Mouse (Mus musculus) adrenal gland, postnatal 14 days (tissue): ENCODE measurements at regions not wholly inside any gene's neighbourhood (a gene's known extent, or its start where the extent isn't known, plus 50 kb on each side); places are given as distances from the start of the nearest gene placed in this dataset.
"Not testable (repeated sequence)": the region's sequence is repeated elsewhere in the genome, so short reads cannot be mapped to it uniquely, and the experiment has no call there.

ENCODE experiments used
- DNase-seq: peaks from one replicate; pipeline ENCODE4 v3.0.0; 2021; ENCODE audit warnings: mixed read lengths

DNA sequence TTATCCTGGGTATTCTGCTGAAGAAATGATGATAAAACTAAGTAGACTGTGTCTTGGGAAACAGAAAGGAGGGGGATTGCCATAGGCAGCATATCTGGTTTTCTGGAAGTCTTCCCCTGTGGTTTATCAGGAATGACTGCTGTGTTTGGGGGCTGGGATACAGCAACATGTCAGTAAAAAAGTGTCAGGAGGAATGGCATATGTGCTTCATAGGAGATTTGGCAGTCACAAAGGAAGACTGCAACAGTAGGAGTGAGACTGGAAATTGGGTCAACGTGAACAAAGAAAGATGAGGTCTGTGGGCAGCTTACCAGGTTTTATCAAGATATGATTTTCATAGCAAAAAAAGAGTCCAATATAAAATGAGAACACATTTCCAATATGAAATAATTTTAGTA, 641.1 kb upstream of the Nrxn1 start:
- no peak for DNase-seq

- no peak for DNase-seq
Measured at GRCm38 (mm10) chr17:91733174-91733926, 640.5 kb upstream of the Nrxn1 start.

DNA sequence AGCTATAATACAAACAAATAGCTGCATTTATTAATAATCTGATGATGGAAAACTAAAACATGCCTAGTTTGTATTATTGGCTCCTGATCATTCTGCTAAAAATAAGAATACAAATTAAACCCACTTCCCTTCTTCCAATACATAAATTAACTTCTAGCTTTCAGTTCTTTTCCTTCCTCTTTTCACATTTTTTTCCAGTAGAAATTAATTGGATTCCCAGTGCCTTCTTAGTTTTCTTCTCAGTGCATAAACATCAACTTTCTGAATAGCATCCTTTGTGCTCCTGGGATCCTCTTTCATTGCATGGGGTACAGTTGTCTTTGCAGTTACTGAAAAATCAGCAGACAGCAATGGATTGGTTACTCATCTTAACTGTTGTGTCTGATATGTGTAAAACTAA, 617.5 kb upstream of the Nrxn1 start:
- no peak for DNase-seq

DNA sequence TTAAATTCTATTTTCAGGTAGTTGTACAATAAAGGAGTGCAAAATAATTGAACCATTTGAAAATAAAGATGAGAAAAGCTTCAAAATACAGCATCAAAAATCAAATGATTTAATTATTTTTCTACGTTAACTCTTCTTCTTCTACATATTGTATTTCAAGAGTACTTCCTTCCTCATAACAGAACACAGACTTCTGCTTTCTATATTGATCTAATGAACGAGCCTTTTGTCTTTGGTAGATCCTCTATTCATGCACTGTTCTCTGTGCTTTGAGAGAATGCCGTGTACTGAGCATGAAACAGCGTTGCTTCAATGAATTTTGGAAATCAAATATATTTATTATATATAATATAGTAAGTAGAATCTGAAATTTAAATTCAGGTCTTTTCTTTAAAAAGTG, 598.2 kb upstream of the Nrxn1 start:
- no peak for DNase-seq

GRCm38 (mm10) chr17:91657449-91657848, 564.6 kb upstream of the Nrxn1 start:
- no peak for DNase-seq

- DNase-seq = no peak
Measured at GRCm38 (mm10) chr17:91657036-91657435, 564.2 kb upstream of the Nrxn1 start.

- no peak for DNase-seq
Measured at GRCm38 (mm10) chr17:91631915-91632314, 539.0 kb upstream of the Nrxn1 start.

GRCm38 (mm10) chr17:91614175-91614574, 521.3 kb upstream of the Nrxn1 start:
- DNase-seq = not testable (repeated sequence)

DNA sequence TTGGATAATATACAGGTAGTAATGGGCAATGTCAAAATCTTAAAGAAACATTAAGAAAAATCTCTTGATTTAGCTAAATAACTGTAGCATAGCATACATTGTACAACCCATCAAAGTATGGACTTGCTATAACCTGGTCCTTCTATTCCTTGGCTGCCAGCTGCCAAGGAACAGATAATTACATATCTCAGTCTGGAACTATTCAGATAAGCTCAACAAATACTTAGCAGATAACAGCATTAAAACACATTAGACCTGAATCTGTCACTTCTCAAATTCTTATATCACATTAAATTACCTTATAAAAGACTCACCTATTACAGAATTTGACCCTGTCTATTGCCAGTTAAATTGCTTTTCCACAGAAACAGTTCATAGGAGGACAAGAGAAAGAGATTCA, 496.2 kb upstream of the Nrxn1 start:
- no peak for DNase-seq

DNA sequence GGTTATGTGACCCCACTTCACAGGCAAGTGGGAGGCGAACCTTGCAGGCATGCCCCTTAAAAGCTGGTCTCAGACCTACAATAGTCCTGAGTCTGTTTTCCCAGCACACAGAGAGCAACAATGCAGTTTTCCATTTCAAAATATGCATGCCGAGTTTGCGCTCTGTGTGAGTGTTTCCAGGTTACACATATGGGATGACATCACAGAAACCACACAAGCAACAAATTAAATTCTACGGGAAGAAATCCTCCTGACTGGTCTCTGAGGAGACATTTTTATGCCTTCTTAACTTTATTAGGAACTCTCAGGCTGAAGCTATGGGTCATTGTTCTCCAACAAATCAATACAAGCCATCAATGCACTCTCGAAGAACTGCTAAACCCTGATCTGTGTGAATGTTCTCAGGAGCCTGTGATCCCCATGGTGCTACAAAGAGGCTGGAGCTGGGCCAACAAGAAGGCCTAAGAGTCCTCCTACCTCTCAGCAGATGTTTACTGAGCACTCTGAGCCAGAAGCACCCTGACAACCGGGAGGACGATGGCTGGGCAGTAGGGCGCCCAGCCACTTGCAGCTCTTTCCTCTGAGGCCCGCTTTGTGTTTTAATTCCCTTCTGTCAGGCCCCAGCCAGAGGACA, 458.3 kb upstream of the Nrxn1 start:
- not testable (repeated sequence) for DNase-seq

DNA sequence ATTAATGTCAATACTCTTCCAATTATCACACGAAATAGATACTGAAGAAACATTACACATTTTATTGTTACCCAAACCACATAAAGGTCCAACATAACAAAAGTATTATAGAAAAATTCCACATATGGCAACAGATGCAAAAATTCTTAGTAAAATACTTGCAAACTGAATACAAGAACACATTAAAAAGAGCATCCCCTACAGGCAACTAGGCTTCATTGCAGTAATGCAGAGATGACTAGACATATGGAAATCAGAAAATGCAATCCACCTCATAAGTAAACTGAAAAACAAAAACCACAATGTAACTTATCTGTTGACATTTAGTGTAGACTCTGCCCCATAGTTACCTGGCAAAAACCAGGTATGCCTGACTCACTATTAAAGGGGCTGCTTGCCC, 438.6 kb upstream of the Nrxn1 start:
- DNase-seq = no peak

DNA sequence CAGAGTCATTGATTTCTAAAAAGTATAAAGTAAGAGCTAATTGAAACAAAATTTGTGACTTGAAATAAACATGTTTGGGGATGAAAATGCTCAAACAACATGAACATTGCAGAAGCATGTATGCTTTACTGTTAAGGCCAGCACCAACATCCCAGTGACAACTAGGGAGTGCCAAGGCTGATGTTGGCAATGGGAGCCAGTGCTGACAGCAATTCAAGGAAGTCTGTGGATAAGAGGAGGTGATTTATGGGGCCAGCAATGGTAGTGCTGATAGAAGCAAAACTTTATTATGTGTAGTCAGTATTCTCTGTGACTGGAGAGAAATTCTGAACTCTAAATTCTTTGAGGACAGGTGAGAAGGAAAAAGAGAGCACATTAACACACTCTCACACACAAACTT, 424.4 kb upstream of the Nrxn1 start:
- peak; percentile 43 for DNase-seq
